Mouse (Mus musculus): Measurements from ENCODE around the gene Serpina3m. TPM values are rescaled to one million over a fixed set of nuclear protein-coding genes. Genes with fewer than 3 reads are reported as not detected.
A peak's percentile ranks its signal among the peaks of the same experiment; 100 is the strongest.

The Serpina3m gene
- total and polyA plus RNA-seq, 3 experiments: not detected

DNA sequence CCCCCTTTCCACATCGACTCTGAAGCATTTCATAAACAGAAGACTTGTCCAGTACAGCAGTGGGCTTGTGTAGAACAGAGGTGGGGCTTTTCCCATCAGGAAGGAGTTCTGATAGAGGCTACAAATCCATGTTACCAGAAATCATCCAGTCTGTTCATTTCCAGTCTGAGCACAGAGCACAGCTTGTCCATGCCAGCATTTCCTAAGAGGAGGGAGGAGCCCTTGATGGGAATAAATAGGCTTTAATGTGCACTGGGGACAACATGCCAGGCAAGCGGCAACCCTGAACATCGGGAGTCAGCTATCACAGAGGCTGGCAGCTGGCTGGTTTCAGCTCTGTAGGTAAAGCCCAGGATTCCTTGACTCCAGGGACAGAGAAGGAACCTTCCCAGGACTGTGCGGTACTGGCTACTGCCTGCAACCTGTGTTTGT is 68.2 kb downstream of the Serpina3m start, which contains the start of gene Serpina3n:
TSS of gene Serpina3n (plus strand) at position 276 of the 432 bp plus-strand sequence.
- intact Hi-C loops (cut with DNase I): no loop called here
- TF ChIP-seq EP300 (IDR thresholded peaks at IDR 0.05; ENCODE audit: insufficient read depth, low read depth, low read length) (no peak), CTCF (IDR thresholded peaks at IDR 0.05) (no peak), POLR2A (IDR thresholded peaks at IDR 0.05; ENCODE audit: insufficient read depth, low read depth, low read length) (0 out of 2 replicates have a peak, but pooled peaks have one; percentile 12)
- WGBS: 35% methylated on average over 4 of the region's 4 CpGs
- DNase-seq: peak; percentile 20 to 38
- H3K36me3 ChIP-seq (ENCODE audit: control insufficient read depth, insufficient read depth, low read length): no peaks in the 10 kb centered on the region
- H3K27ac ChIP-seq: no peak within 1 kb of the TSS; the same call in 1 of the 2 replicates
- no peak within 1 kb of the TSS for H3K9ac ChIP-seq (ENCODE audit: low read depth, low read length)
- no peaks in the 10 kb centered on the region for H3K4me1 ChIP-seq (ENCODE audit: control insufficient read depth, insufficient read depth, low read length)
- H3K4me3 ChIP-seq: no peak within 1 kb of the TSS
- H3K79me2 ChIP-seq (replicated peaks; ENCODE audit: control insufficient read depth, insufficient read depth, low read length): no peaks in the 10 kb centered on the region
- no peaks in the 10 kb centered on the region for H3K27me3 ChIP-seq (ENCODE audit: control insufficient read depth, insufficient read depth, low read length)

DNA sequence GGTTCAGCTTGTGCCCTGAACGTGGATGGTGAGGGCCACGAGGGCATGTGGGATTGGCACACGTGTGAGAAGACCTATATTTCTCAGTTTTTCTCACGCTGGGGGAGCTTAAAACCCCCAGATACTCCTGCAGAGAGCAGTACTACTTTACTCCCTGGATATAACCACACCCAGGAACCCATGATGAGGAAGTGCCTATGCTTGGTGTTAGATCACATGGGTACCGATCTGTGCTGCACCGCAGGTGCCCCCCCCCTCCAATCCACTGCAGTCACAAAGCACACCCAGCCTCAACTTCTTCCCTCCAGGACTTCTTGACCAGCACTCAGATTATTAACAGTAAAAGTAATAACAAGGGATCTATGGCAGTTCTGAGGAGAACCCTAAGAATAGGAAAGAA is 74.2 kb downstream of the Serpina3m start:
- intact Hi-C loops (cut with DNase I): no loop called here
- Histone ChIP-seq H3K36me3 (ENCODE audit: control insufficient read depth, insufficient read depth, low read length) (no peaks in the 10 kb centered on the region), H3K4me3 (no peak overlapping the region), H3K27me3 (ENCODE audit: control insufficient read depth, insufficient read depth, low read length) (no peaks in the 10 kb centered on the region), H3K9ac (ENCODE audit: low read depth, low read length) (no peak overlapping the region), H3K4me1 (ENCODE audit: control insufficient read depth, insufficient read depth, low read length) (peaks cover 1% of the 10 kb centered on the region; the same call in 1 of the 2 replicates), H3K27ac (no peak overlapping the region), H3K79me2 (replicated peaks; ENCODE audit: control insufficient read depth, insufficient read depth, low read length) (no peaks in the 10 kb centered on the region)
- TF ChIP-seq CTCF (IDR thresholded peaks at IDR 0.05) (no peak), EP300 (IDR thresholded peaks at IDR 0.05; ENCODE audit: insufficient read depth, low read depth, low read length) (no peak)
- 82% methylated on average over 6 of the region's 6 CpGs for WGBS
- no peak for DNase-seq

DNA sequence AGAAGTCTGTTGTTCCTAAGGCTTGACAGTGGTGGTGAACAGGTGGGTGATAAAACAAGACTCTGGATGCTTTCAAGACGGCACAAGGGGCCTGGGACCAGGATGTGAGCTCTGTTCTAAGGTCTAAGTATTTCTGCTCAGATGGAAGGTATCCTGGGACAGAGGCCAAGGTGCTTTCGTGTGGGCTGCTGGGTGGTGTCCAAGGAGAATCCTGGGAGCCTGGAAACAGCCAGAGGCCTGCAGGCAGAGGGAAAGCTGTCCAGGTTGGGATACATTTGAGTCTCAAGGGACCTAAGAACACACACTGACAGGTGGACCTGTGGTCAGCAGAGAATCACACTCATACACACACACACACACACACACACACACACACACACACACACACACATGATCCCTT is 76.3 kb downstream of the Serpina3m start:
- intact Hi-C loops (cut with DNase I): no loop called here
- Histone ChIP-seq H3K27me3 (ENCODE audit: control insufficient read depth, insufficient read depth, low read length) (no peaks in the 10 kb centered on the region), H3K4me1 (ENCODE audit: control insufficient read depth, insufficient read depth, low read length) (peaks cover 1% of the 10 kb centered on the region; the same call in 1 of the 2 replicates), H3K4me3 (no peak overlapping the region), H3K9ac (ENCODE audit: low read depth, low read length) (no peak overlapping the region), H3K79me2 (replicated peaks; ENCODE audit: control insufficient read depth, insufficient read depth, low read length) (no peaks in the 10 kb centered on the region), H3K27ac (no peak overlapping the region), H3K36me3 (ENCODE audit: control insufficient read depth, insufficient read depth, low read length) (no peaks in the 10 kb centered on the region)
- DNase-seq: no peak
- TF ChIP-seq CTCF (IDR thresholded peaks at IDR 0.05) (no peak), EP300 (IDR thresholded peaks at IDR 0.05; ENCODE audit: insufficient read depth, low read depth, low read length) (no peak), POLR2A (IDR thresholded peaks at IDR 0.05; ENCODE audit: insufficient read depth, low read depth, low read length) (no peak)
- WGBS: 49% methylated on average over 2 of the region's 2 CpGs

DNA sequence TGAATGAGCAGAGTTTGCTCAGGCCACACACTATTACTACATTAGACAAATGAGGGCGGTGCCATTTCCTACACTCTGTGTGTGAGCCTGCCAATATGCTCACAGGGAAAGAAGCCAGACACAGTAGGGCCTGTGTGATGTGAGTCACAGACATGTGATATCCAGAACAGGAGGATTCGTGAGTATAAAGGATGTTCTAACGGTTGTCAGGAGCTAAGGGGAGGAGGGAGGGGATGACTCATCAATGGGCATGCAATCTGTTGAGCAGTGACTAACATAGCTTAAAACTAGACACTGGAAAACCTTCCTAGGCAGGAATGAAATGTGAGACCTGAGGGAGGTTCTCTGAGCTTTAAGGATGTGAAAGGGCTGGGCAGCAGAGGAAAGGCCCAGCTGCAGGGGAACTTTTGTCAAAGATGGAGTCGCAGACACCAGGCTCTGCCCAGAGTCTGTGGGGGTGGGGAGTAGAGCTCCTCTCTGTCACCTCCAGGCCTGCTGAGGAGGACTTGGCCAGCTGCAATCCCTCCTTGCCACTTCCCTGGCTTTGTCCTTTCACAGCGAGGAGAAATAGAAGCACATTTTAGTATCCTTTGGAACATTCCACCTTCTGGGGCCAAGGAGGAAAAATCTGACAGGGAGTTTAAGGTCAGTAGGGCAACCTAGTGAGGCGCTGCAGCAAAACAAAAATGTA is 77.5 kb downstream of the Serpina3m start:
- Histone ChIP-seq H3K36me3 (ENCODE audit: control insufficient read depth, insufficient read depth, low read length) (no peaks in the 10 kb centered on the region), H3K27me3 (ENCODE audit: control insufficient read depth, insufficient read depth, low read length) (no peaks in the 10 kb centered on the region), H3K9ac (ENCODE audit: low read depth, low read length) (no peak overlapping the region), H3K4me1 (ENCODE audit: control insufficient read depth, insufficient read depth, low read length) (peaks cover 1% of the 10 kb centered on the region; the same call in 1 of the 2 replicates), H3K4me3 (no peak overlapping the region), H3K27ac (no peak overlapping the region), H3K79me2 (replicated peaks; ENCODE audit: control insufficient read depth, insufficient read depth, low read length) (no peaks in the 10 kb centered on the region)
- TF ChIP-seq POLR2A (IDR thresholded peaks at IDR 0.05; ENCODE audit: insufficient read depth, low read depth, low read length): no peak
- TF ChIP-seq EP300 (IDR thresholded peaks at IDR 0.05; ENCODE audit: insufficient read depth, low read depth, low read length): no peak
- no peak for TF ChIP-seq CTCF (IDR thresholded peaks at IDR 0.05)
- WGBS: 25% methylated on average over 6 of the region's 6 CpGs
- DNase-seq: peak; percentile 28 to 41
- intact Hi-C loops (cut with DNase I): no loop called here

DNA sequence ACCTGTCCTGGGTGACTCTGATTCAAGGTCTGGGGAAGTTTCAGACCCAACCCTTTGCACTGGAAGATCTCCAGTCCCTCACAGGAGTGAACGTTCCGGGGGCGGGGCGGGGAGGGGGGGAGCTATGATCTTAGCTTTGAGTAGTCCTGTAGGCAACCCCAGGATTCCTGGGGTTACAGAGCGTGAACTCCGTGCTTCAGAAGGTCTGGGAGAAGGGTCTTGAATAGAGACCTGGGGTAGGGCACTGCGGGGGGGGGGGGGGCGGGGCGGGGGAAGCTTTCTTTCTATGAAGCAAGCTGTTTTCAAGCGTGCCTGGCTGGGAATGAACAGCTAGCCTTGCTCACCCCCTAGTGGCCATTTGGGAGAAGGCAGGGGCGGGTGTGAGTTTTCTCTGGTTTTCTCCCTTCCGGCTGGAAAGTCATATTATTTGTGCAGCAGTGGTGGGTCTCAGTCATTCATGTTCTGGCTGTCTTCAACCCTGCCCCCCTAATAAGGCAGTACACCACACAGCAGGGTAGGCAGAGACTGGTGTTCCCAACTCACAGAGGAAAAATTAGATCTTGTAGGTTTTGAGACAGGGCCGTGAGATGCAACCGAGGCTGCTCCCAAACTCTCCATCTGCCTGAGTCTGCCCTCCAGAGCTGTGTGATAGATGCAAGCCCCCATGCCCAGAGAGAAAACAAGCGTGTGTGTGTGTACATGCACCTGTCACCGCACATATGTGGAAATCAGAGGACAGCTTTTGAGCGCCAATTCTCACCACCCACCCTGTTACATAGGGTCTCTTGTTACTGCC is 80.3 kb downstream of the Serpina3m start:
- H3K4me1 ChIP-seq (ENCODE audit: control insufficient read depth, insufficient read depth, low read length): peaks cover 1% of the 10 kb centered on the region; the same call in 1 of the 2 replicates
- no peaks in the 10 kb centered on the region for H3K36me3 ChIP-seq (ENCODE audit: control insufficient read depth, insufficient read depth, low read length)
- intact Hi-C loops (cut with DNase I): loop anchor here (1.0 to 2.0 kb wide), 3 partner anchors 66 to 423 kb away; no protein-coding TSS in a partner anchor
- H3K27me3 ChIP-seq (ENCODE audit: control insufficient read depth, insufficient read depth, low read length): no peaks in the 10 kb centered on the region
- 16% methylated on average over 17 of the region's 17 CpGs for WGBS
- TF ChIP-seq EP300 (IDR thresholded peaks at IDR 0.05; ENCODE audit: insufficient read depth, low read depth, low read length) (0 out of 2 replicates have a peak, but pooled peaks have one; percentile 33), POLR2A (IDR thresholded peaks at IDR 0.05; ENCODE audit: insufficient read depth, low read depth, low read length) (no peak), CTCF (IDR thresholded peaks at IDR 0.05) (peak; percentile 75)
- H3K79me2 ChIP-seq (replicated peaks; ENCODE audit: control insufficient read depth, insufficient read depth, low read length): no peaks in the 10 kb centered on the region
- H3K27ac ChIP-seq: no peak overlapping the region
- DNase-seq: peak; percentile 62 to 85
- no peak overlapping the region for H3K9ac ChIP-seq (ENCODE audit: low read depth, low read length)
- H3K4me3 ChIP-seq: no peak overlapping the region
